10 mouse cellular contexts compared by ENCODE assay signal in genomic region chr17:35812307-35812706, GRCm38 (mm10). TPM values are rescaled to one million over a fixed set of nuclear protein-coding genes. Genes with fewer than 3 reads are reported as not detected.
DNase-seq lines count a peak whose midpoint lies in the region; ATAC-seq and TF ChIP-seq lines count a peak whose summit lies in the region.
"Had no signal": no experiment of that assay in that cellular context is flagged by ENCODE, and none has a peak within 500 bp of the region (broad histone marks: within the 10 kb centered on the region; RNA-seq: fewer than 3 reads in every experiment).

No protein-coding gene starts in this region.

- H3K27me3 ChIP-seq in embryonic facial prominence, embryonic 12.5 days, result no peaks in the 10 kb centered on the region
- H3K27me3 ChIP-seq in embryonic facial prominence, embryonic 10.5 days (replicated peaks; ENCODE audit: low read depth, poor library complexity, severe bottlenecking), result no peaks in the 10 kb centered on the region
- no peaks in the 10 kb centered on the region for H3K27me3 ChIP-seq in kidney, embryonic 15.5 days
- H3K27me3 ChIP-seq in myocyte (ENCODE audit: control insufficient read depth, insufficient read depth, insufficient read length), result no peaks in the 10 kb centered on the region
- H3K27me3 ChIP-seq in midbrain, embryonic 11.5 days (ENCODE audit: control insufficient read depth, insufficient read depth, low read length), result no peaks in the 10 kb centered on the region
- H3K27me3 ChIP-seq: hindbrain, embryonic 15.5 days had no signal

- WGBS in embryonic facial prominence, embryonic 12.5 days, result 67% methylated on average over 5 of the region's 5 CpGs
- WGBS in embryonic facial prominence, embryonic 10.5 days, result 71% methylated on average over 5 of the region's 5 CpGs
- WGBS in kidney, embryonic 15.5 days, result 85% methylated on average over 5 of the region's 5 CpGs
- 69% methylated on average over 5 of the region's 5 CpGs for WGBS in midbrain, embryonic 11.5 days

- no peak overlapping the region for H3K4me3 ChIP-seq in embryonic facial prominence, embryonic 12.5 days
- no peak overlapping the region for H3K4me3 ChIP-seq in embryonic facial prominence, embryonic 10.5 days
- no peak overlapping the region for H3K4me3 ChIP-seq in kidney, embryonic 15.5 days (replicated peaks)
- no peak overlapping the region for H3K4me3 ChIP-seq in brown adipose tissue, adult 24 weeks (ENCODE audit: insufficient read depth, low read depth, low read length)
- H3K4me3 ChIP-seq in myocyte, result no peak overlapping the region
- H3K4me3 ChIP-seq in midbrain, embryonic 11.5 days (ENCODE audit: low read depth, low read length), result no peak overlapping the region
- H3K4me3 ChIP-seq: hindbrain, embryonic 15.5 days had no signal

- H3K27ac ChIP-seq in embryonic facial prominence, embryonic 12.5 days, result peak overlapping the region; percentile 71
- no peak overlapping the region for H3K27ac ChIP-seq in embryonic facial prominence, embryonic 10.5 days (replicated peaks)
- peak overlapping the region; percentile 69 for H3K27ac ChIP-seq in kidney, embryonic 15.5 days
- H3K27ac ChIP-seq in brown adipose tissue, adult 24 weeks (replicated peaks; ENCODE audit: low read depth, low read length), result peak overlapping the region; percentile 92
- no peak overlapping the region for H3K27ac ChIP-seq in midbrain, embryonic 11.5 days (ENCODE audit: low read depth, low read length)

- no peaks in the 10 kb centered on the region for H3K9me3 ChIP-seq in embryonic facial prominence, embryonic 12.5 days
- no peaks in the 10 kb centered on the region for H3K9me3 ChIP-seq in embryonic facial prominence, embryonic 10.5 days
- H3K9me3 ChIP-seq in kidney, embryonic 15.5 days (replicated peaks), result no peaks in the 10 kb centered on the region
- no peaks in the 10 kb centered on the region for H3K9me3 ChIP-seq in midbrain, embryonic 11.5 days (ENCODE audit: control insufficient read depth, low read length)
- H3K9me3 ChIP-seq: hindbrain, embryonic 15.5 days had no signal

- no peak overlapping the region for H3ac ChIP-seq in myocyte (ENCODE audit: control insufficient read depth, insufficient read length)

- no peaks in the 10 kb centered on the region for H3K36me3 ChIP-seq in embryonic facial prominence, embryonic 12.5 days
- no peaks in the 10 kb centered on the region for H3K36me3 ChIP-seq in embryonic facial prominence, embryonic 10.5 days (replicated peaks)
- no peaks in the 10 kb centered on the region for H3K36me3 ChIP-seq in kidney, embryonic 15.5 days
- H3K36me3 ChIP-seq in myocyte (ENCODE audit: control insufficient read depth, insufficient read depth), result no peaks in the 10 kb centered on the region
- H3K36me3 ChIP-seq in midbrain, embryonic 11.5 days (ENCODE audit: control insufficient read depth, insufficient read depth, low read length), result no peaks in the 10 kb centered on the region; the same call in 1 of the 2 replicates
- H3K36me3 ChIP-seq: hindbrain, embryonic 15.5 days had no signal

- no peak for DNase-seq in embryonic facial prominence, embryonic 10.5 days (ENCODE audit: low spot score)
- no peak for DNase-seq in kidney, postnatal 36 days
- no peak for DNase-seq in midbrain, embryonic 11.5 days (ENCODE audit: low spot score, missing footprints)
- DNase-seq: thymus, postnatal 36 days had no signal

- no peak for ATAC-seq in embryonic facial prominence, embryonic 12.5 days (ENCODE audit: insufficient number of reproducible peaks, insufficient read depth, low FRiP score, low TSS enrichment)
- no peak for ATAC-seq in kidney, embryonic 15.5 days (replicated peaks; ENCODE audit: low FRiP score)
- no peak for ATAC-seq in megakaryocyte progenitor cell, adult 5-6 weeks (replicated peaks; ENCODE audit: poor library complexity)
- no peak for ATAC-seq in midbrain, embryonic 11.5 days (ENCODE audit: low FRiP score)

- peaks cover 30% of the 10 kb centered on the region for H3K4me1 ChIP-seq in embryonic facial prominence, embryonic 12.5 days
- peaks cover 24% of the 10 kb centered on the region for H3K4me1 ChIP-seq in embryonic facial prominence, embryonic 10.5 days
- peaks cover 41% of the 10 kb centered on the region for H3K4me1 ChIP-seq in kidney, embryonic 15.5 days
- H3K4me1 ChIP-seq in brown adipose tissue, adult 24 weeks (ENCODE audit: control insufficient read depth, insufficient read depth, insufficient read length, low read length), result peaks cover 36% of the 10 kb centered on the region
- H3K4me1 ChIP-seq in midbrain, embryonic 11.5 days (ENCODE audit: control insufficient read depth, insufficient read depth, low read length), result no peaks in the 10 kb centered on the region

- H3K9ac ChIP-seq in embryonic facial prominence, embryonic 12.5 days, result no peak overlapping the region
- H3K9ac ChIP-seq in kidney, embryonic 15.5 days, result no peak overlapping the region
- no peak overlapping the region for H3K9ac ChIP-seq in midbrain, embryonic 11.5 days (ENCODE audit: low read length)
- H3K9ac ChIP-seq: hindbrain, embryonic 15.5 days had no signal

- no peak overlapping the region for H3K4me2 ChIP-seq in embryonic facial prominence, embryonic 12.5 days (replicated peaks)
- no peak overlapping the region for H3K4me2 ChIP-seq in kidney, embryonic 15.5 days
- H3K4me2 ChIP-seq in myocyte (ENCODE audit: low read depth), result peak overlapping the region; percentile 78
- H3K4me2 ChIP-seq in midbrain, embryonic 11.5 days, result no peak overlapping the region
- H3K4me2 ChIP-seq: hindbrain, embryonic 15.5 days had no signal

- no peak for TF ChIP-seq POLR2A in myocyte (IDR thresholded peaks at IDR 0.05; ENCODE audit: insufficient read length, low read depth)

- no peaks in the 10 kb centered on the region for H3K79me2 ChIP-seq in myocyte (ENCODE audit: control insufficient read depth, insufficient read depth)

TF ChIP-seq in myocyte, 11 proteins besides CTCF, POLR2A, EP300 and RAD21 (continues in another document):
- TF ChIP-seq E2F4 (IDR thresholded peaks at IDR 0.05; ENCODE audit: insufficient read depth), result no peak

RNA-seq across cellular contexts. Expression of gene Ier3, which starts 9.2 kb away (rescaled TPM):
- 6.9 and 8.9 TPM in 2 replicates for polyA plus RNA-seq in embryonic facial prominence, embryonic 12.5 days (2016; fragmentation: Nextera tagmentation; extraction: Ambion mirVana)
- 3.7 and 4.4 TPM in 2 replicates for polyA plus RNA-seq in embryonic facial prominence, embryonic 10.5 days (2016; fragmentation: Nextera tagmentation; extraction: Ambion mirVana)
- polyA plus RNA-seq in kidney, embryonic 15.5 days (2015; fragmentation: Nextera tagmentation; extraction: Ambion mirVana), result 25.3 and 25.4 TPM in 2 replicates
- polyA plus RNA-seq in brown adipose tissue, adult 24 weeks (2012; ENCODE audit: insufficient read depth, insufficient read length, missing spikeins), result 19.2 and 52.4 TPM in 2 replicates
- polyA plus RNA-seq in myocyte (2012; fragmentation: generic; extraction: Trizol), result 45.1 TPM
- 28.1 and 41.7 TPM in 2 replicates for total RNA-seq in megakaryocyte progenitor cell, adult 5-6 weeks (2015)
- 24.6 and 33.1 TPM in 2 replicates for total RNA-seq in megakaryocyte progenitor cell, adult 5-6 weeks (2017)
- polyA plus RNA-seq in midbrain, embryonic 11.5 days (2014; fragmentation: Nextera tagmentation; extraction: Ambion mirVana), result 2.5 and 4.0 TPM in 2 replicates

RNA-seq across cellular contexts. Expression of gene Flot1, which starts 10.7 kb away (rescaled TPM):
- 50.7 and 60.3 TPM in 2 replicates for polyA plus RNA-seq in embryonic facial prominence, embryonic 12.5 days (2016; fragmentation: Nextera tagmentation; extraction: Ambion mirVana)
- 45.9 and 49.2 TPM in 2 replicates for polyA plus RNA-seq in embryonic facial prominence, embryonic 10.5 days (2016; fragmentation: Nextera tagmentation; extraction: Ambion mirVana)
- polyA plus RNA-seq in kidney, embryonic 15.5 days (2015; fragmentation: Nextera tagmentation; extraction: Ambion mirVana), result 42.3 and 44.6 TPM in 2 replicates
- polyA plus RNA-seq in brown adipose tissue, adult 24 weeks (2012; ENCODE audit: insufficient read depth, insufficient read length, missing spikeins), result 38.1 and 61.2 TPM in 2 replicates
- polyA plus RNA-seq in myocyte (2012; fragmentation: generic; extraction: Trizol), result 107 TPM
- 52.9 and 58.3 TPM in 2 replicates for total RNA-seq in megakaryocyte progenitor cell, adult 5-6 weeks (2015)
- total RNA-seq in megakaryocyte progenitor cell, adult 5-6 weeks (2017), result 65.1 and 74.4 TPM in 2 replicates
- polyA plus RNA-seq in midbrain, embryonic 11.5 days (2014; fragmentation: Nextera tagmentation; extraction: Ambion mirVana), result 46.9 and 47.4 TPM in 2 replicates

RNA-seq across cellular contexts. Expression of gene Tubb5, which starts 25.8 kb away (rescaled TPM):
- 1,266 and 1,271 TPM in 2 replicates for polyA plus RNA-seq in embryonic facial prominence, embryonic 12.5 days (2016; fragmentation: Nextera tagmentation; extraction: Ambion mirVana)
- polyA plus RNA-seq in embryonic facial prominence, embryonic 10.5 days (2016; fragmentation: Nextera tagmentation; extraction: Ambion mirVana), result 1,654 and 1,662 TPM in 2 replicates
- 951 and 997 TPM in 2 replicates for polyA plus RNA-seq in kidney, embryonic 15.5 days (2015; fragmentation: Nextera tagmentation; extraction: Ambion mirVana)
- polyA plus RNA-seq in brown adipose tissue, adult 24 weeks (2012; ENCODE audit: insufficient read depth, insufficient read length, missing spikeins), result 32.5 and 58.6 TPM in 2 replicates
- 692 TPM for polyA plus RNA-seq in myocyte (2012; fragmentation: generic; extraction: Trizol)
- 871 and 938 TPM in 2 replicates for total RNA-seq in megakaryocyte progenitor cell, adult 5-6 weeks (2015)
- 947 and 991 TPM in 2 replicates for total RNA-seq in megakaryocyte progenitor cell, adult 5-6 weeks (2017)
- 1,522 and 1,543 TPM in 2 replicates for polyA plus RNA-seq in midbrain, embryonic 11.5 days (2014; fragmentation: Nextera tagmentation; extraction: Ambion mirVana)

RNA-seq across cellular contexts. Expression of gene Mdc1, which starts 29.0 kb away (rescaled TPM):
- polyA plus RNA-seq in embryonic facial prominence, embryonic 12.5 days (2016; fragmentation: Nextera tagmentation; extraction: Ambion mirVana), result 15.1 and 21.3 TPM in 2 replicates
- 18.4 and 21.2 TPM in 2 replicates for polyA plus RNA-seq in embryonic facial prominence, embryonic 10.5 days (2016; fragmentation: Nextera tagmentation; extraction: Ambion mirVana)
- polyA plus RNA-seq in kidney, embryonic 15.5 days (2015; fragmentation: Nextera tagmentation; extraction: Ambion mirVana), result 16.5 TPM in 2 replicates
- polyA plus RNA-seq in brown adipose tissue, adult 24 weeks (2012; ENCODE audit: insufficient read depth, insufficient read length, missing spikeins), result 3.0 and 3.3 TPM in 2 replicates
- 7.0 TPM for polyA plus RNA-seq in myocyte (2012; fragmentation: generic; extraction: Trizol)
- 77.6 and 77.8 TPM in 2 replicates for total RNA-seq in megakaryocyte progenitor cell, adult 5-6 weeks (2015)
- total RNA-seq in megakaryocyte progenitor cell, adult 5-6 weeks (2017), result 17.5 and 17.6 TPM in 2 replicates
- polyA plus RNA-seq in midbrain, embryonic 11.5 days (2014; fragmentation: Nextera tagmentation; extraction: Ambion mirVana), result 19.4 and 21.5 TPM in 2 replicates

RNA-seq across cellular contexts. Expression of gene Nrm, which starts 48.8 kb away (rescaled TPM):
- 39.9 and 43.9 TPM in 2 replicates for polyA plus RNA-seq in embryonic facial prominence, embryonic 12.5 days (2016; fragmentation: Nextera tagmentation; extraction: Ambion mirVana)
- polyA plus RNA-seq in embryonic facial prominence, embryonic 10.5 days (2016; fragmentation: Nextera tagmentation; extraction: Ambion mirVana), result 64.6 and 65.1 TPM in 2 replicates
- polyA plus RNA-seq in kidney, embryonic 15.5 days (2015; fragmentation: Nextera tagmentation; extraction: Ambion mirVana), result 58.0 and 65.7 TPM in 2 replicates
- 1.4 and 2.8 TPM in 2 replicates for polyA plus RNA-seq in brown adipose tissue, adult 24 weeks (2012; ENCODE audit: insufficient read depth, insufficient read length, missing spikeins)
- 18.5 TPM for polyA plus RNA-seq in myocyte (2012; fragmentation: generic; extraction: Trizol)
- 47.4 and 64.5 TPM in 2 replicates for total RNA-seq in megakaryocyte progenitor cell, adult 5-6 weeks (2015)
- total RNA-seq in megakaryocyte progenitor cell, adult 5-6 weeks (2017), result 43.1 and 50.1 TPM in 2 replicates
- 59.8 and 61.0 TPM in 2 replicates for polyA plus RNA-seq in midbrain, embryonic 11.5 days (2014; fragmentation: Nextera tagmentation; extraction: Ambion mirVana)

Comparison
In these comparisons a context has a peak if more than half of its experiments do, and no peak if none do; other contexts are left out.
1. H3K27ac ChIP-seq: peak in embryonic facial prominence, embryonic 12.5 days (single experiment), kidney, embryonic 15.5 days (single experiment) and brown adipose tissue, adult 24 weeks (single experiment); none in embryonic facial prominence, embryonic 10.5 days (single experiment) and midbrain, embryonic 11.5 days (single experiment).
2. RNA of gene Tubb5, which starts 25.8 kb away (polyA plus RNA-seq): 1,654 to 1,662 TPM in embryonic facial prominence, embryonic 10.5 days, 1,522 to 1,543 TPM in midbrain, embryonic 11.5 days, 1,266 to 1,271 TPM in embryonic facial prominence, embryonic 12.5 days, 951 to 997 TPM in kidney, embryonic 15.5 days and 692 TPM in myocyte (single experiment); 32.5 to 58.6 TPM in brown adipose tissue, adult 24 weeks; every median in the first group is over 10 times any median in the second.